Mouse (Mus musculus): ENCODE data around the gene Snx32.
A peak's percentile ranks its signal among the peaks of the same experiment; 100 is the strongest.

GRCm38 (mm10) chr19:5490313-5490897, 19.9 kb downstream of the Snx32 start, which contains the start of gene Cfl1:
- TF ChIP-seq MAX (IDR thresholded peaks at IDR 0.05) (peak; percentile 47), CTCF (IDR thresholded peaks at IDR 0.05; ENCODE audit: control insufficient read depth, insufficient read depth, insufficient read length) (no peak), MYOD1 (IDR thresholded peaks at IDR 0.05; ENCODE audit: control insufficient read depth, insufficient read length, low read depth) (no peak), CEBPB (IDR thresholded peaks at IDR 0.05; ENCODE audit: low read depth) (no peak)
